Mouse (Mus musculus) midbrain, embryonic 16.5 days (tissue): ENCODE data around the gene Cdh6. TPM values are rescaled to one million over a fixed set of nuclear protein-coding genes. Genes with fewer than 3 reads are reported as not detected.

Experiments used
- ATAC-seq: fragments of 200-750 bp; cut with Nextera tagmentation; 2 replicates; pipeline ENCODE4 v1.8.0; 2017; ENCODE audit warnings: moderate TSS enrichment
- H3K27ac ChIP-seq: fragments of 300-500 bp; sonication (generic); 2 replicates; pipeline ENCODE4 v1.5.1; 2014; ENCODE audit warnings: mild to moderate bottlenecking, low read length, mixed read lengths
- H3K27me3 ChIP-seq: fragments of 300-500 bp; sonication (generic); 2 replicates; pipeline ENCODE4 v1.6.1; 2014; ENCODE audit warnings: low read depth, low read length, mixed read lengths; ENCODE audit not compliant: control insufficient read depth, insufficient read depth
- H3K36me3 ChIP-seq: fragments of 300-500 bp; sonication (generic); 2 replicates; pipeline ENCODE4 v1.6.1; 2014; ENCODE audit warnings: mild to moderate bottlenecking, low read length, moderate library complexity, mixed read lengths; ENCODE audit not compliant: control insufficient read depth, insufficient read depth
- H3K4me1 ChIP-seq: fragments of 300-500 bp; sonication (generic); 2 replicates; pipeline ENCODE4 v1.6.1; 2014; ENCODE audit warnings: mild to moderate bottlenecking, low read length, mixed read lengths; ENCODE audit not compliant: control insufficient read depth, insufficient read depth
- H3K4me2 ChIP-seq: fragments of 300-500 bp; sonication (generic); 2 replicates; pipeline ENCODE4 v1.6.1; 2014; ENCODE audit warnings: mild to moderate bottlenecking, low read length, mixed read lengths
- H3K4me3 ChIP-seq: fragments of 300-500 bp; sonication (generic); 2 replicates; pipeline ENCODE4 v1.5.1; 2014; ENCODE audit warnings: low read depth, mild to moderate bottlenecking, low read length, moderate library complexity, mixed read lengths
- H3K9ac ChIP-seq: fragments of 300-500 bp; sonication (generic); 2 replicates; pipeline ENCODE4 v1.6.1; 2014; ENCODE audit warnings: low read depth, low read length, mixed read lengths
- H3K9me3 ChIP-seq: fragments of 300-500 bp; sonication (generic); replicated peaks from 2 replicates; pipeline ENCODE4 v1.6.1; 2014; ENCODE audit warnings: mild to moderate bottlenecking, low read length, mixed read lengths; ENCODE audit not compliant: control insufficient read depth, poor library complexity, severe bottlenecking
- WGBS: fragments of 180-500 bp; shearing (Covaris S2); extraction: QIAGEN DNeasy Blood & Tissue Kit; methylation state at CpG from one replicate; pipeline ENCODE4 v1.1.7; 2014; 5-methylcytosine and 5-hydroxymethylcytosine counted together
- polyA plus RNA-seq: library from polyadenylated mRNA; unstranded; fragments of >200 nt; fragmentation: Nextera tagmentation; extraction: Ambion mirVana; gene quantifications from 2 replicates; pipeline ENCODE4 v1.2.1, GENCODE M21; 2015

Gene Cdh6
- polyA plus RNA-seq, 1 experiment from 2014 or later: 19.7 TPM

DNA sequence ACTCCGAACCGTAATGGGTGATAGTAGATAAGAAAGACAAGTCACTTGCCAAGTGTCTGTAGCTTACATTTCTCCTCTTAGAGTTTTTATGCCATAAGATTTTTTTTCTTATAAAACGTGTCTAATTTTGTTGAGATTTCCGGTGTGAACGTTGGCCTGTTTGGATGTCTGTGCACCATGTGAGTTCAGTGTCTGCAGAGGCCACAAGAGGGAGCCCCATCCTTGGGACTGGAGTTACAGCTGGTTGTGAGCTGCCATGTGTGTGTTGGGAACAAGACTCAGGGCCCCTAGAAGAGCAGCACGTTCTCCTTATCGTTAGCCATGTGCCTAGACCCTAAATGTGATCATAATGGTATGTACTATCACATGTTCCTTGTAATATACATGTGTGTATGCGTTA is 40.1 kb downstream of the Cdh6 start:
- WGBS: 90% methylated on average over 8 of the region's 8 CpGs
- Histone ChIP-seq H3K9ac (no peak overlapping the region), H3K4me3 (no peak overlapping the region), H3K27ac (no peak overlapping the region), H3K4me1 (peaks cover 6% of the 10 kb centered on the region; the same call in 1 of the 2 replicates), H3K4me2 (no peak overlapping the region), H3K27me3 (no peaks in the 10 kb centered on the region), H3K9me3 (no peaks in the 10 kb centered on the region), H3K36me3 (no peaks in the 10 kb centered on the region)
- ATAC-seq: no peak

- no peak overlapping the region for H3K4me2 ChIP-seq
- no peak for ATAC-seq
- no peaks in the 10 kb centered on the region for H3K27me3 ChIP-seq
- H3K9me3 ChIP-seq: no peaks in the 10 kb centered on the region
- H3K9ac ChIP-seq: no peak overlapping the region
- no peak overlapping the region for H3K4me3 ChIP-seq
- no peaks in the 10 kb centered on the region for H3K36me3 ChIP-seq
- no peak overlapping the region for H3K27ac ChIP-seq
- WGBS: 86% methylated on average over 3 of the region's 3 CpGs
- peaks cover 6% of the 10 kb centered on the region; the same call in 1 of the 2 replicates for H3K4me1 ChIP-seq
These were observed 41.0 kb downstream of the Cdh6 start for GRCm38 (mm10) chr15:13132493-13132892.

DNA sequence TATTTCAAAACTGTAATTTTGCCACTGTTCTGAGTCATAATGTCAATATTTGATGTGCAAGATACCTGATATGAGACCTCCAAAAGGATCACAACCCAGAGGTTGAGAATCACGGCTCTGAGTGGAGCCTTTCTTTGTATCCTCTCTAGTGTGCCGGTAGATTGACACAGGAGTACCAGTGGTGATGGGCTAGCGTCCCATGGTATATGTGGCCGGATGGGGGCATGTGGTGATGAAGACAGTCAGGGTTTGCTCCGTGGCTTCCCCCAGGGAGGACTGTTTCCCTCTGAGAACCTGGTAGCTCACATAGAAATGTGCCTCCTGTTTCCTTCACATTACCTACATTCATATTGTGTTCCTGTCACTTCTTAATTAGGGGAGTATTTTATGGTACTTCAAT is 43.2 kb downstream of the Cdh6 start:
- no peak overlapping the region for H3K27ac ChIP-seq
- no peak for ATAC-seq

DNA sequence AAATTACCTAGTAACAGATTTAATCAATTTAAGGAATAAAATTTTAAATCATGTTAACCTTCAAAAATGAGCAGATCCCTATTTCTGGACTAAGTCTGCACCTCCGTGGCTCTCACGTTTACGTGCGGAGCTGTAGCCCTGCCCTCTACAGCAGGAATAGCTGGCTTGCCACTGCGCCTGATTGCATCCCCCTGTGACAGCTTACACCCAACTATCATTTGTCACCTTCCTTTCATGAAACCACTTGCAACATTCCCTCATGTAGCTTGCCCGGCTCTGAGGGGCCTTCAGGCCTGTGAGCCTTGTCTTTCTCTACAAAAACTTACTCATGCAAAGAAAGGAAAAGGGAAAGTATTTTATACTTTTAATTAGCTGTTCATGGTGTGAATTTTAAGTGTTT is 73.1 kb downstream of the Cdh6 start:
- no peak for ATAC-seq
- no peak overlapping the region for H3K4me2 ChIP-seq
- no peak overlapping the region for H3K9ac ChIP-seq
- no peaks in the 10 kb centered on the region for H3K27me3 ChIP-seq
- 75% methylated on average over 6 of the region's 6 CpGs for WGBS
- H3K27ac ChIP-seq: no peak overlapping the region
- H3K4me3 ChIP-seq: no peak overlapping the region
- no peaks in the 10 kb centered on the region for H3K36me3 ChIP-seq
- H3K4me1 ChIP-seq: peaks cover 2% of the 10 kb centered on the region; the same call in 1 of the 2 replicates
- no peaks in the 10 kb centered on the region for H3K9me3 ChIP-seq

More for the DNA sequence above, 43.2 kb downstream of the Cdh6 start:
- no peaks in the 10 kb centered on the region for H3K9me3 ChIP-seq
- H3K4me2 ChIP-seq: no peak overlapping the region
- 76% methylated on average over 5 of the region's 5 CpGs for WGBS
- no peaks in the 10 kb centered on the region for H3K36me3 ChIP-seq
- no peak overlapping the region for H3K4me3 ChIP-seq
- H3K9ac ChIP-seq: no peak overlapping the region
- no peaks in the 10 kb centered on the region for H3K27me3 ChIP-seq
- H3K4me1 ChIP-seq: peaks cover 4% of the 10 kb centered on the region; the same call in 1 of the 2 replicates

DNA sequence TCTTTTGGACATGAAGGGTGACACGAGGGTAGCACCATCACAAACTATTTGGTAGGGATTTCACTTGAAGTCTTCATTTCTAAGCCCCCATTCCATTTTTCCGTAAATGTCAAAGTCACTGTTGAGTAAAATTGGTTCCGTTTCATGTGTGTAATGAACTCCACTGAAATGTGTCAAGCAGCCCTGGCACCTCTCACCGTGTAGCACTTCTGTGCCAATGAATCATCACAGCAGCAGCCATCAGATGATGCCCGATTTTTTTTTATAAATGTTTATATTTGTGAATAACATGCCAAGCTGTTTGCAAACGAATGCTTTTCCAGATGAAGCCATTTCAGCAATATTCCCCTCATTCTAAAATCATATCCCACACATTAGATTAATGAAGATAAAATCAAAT is 75.6 kb downstream of the Cdh6 start:
- no peak overlapping the region for H3K9ac ChIP-seq
- no peak overlapping the region for H3K27ac ChIP-seq
- no peaks in the 10 kb centered on the region for H3K9me3 ChIP-seq
- no peaks in the 10 kb centered on the region for H3K27me3 ChIP-seq
- no peak for ATAC-seq
- peaks cover 15% of the 10 kb centered on the region for H3K4me1 ChIP-seq
- H3K4me2 ChIP-seq: no peak overlapping the region
- WGBS: 86% methylated on average over 6 of the region's 6 CpGs
- H3K4me3 ChIP-seq: no peak overlapping the region
- no peaks in the 10 kb centered on the region for H3K36me3 ChIP-seq

DNA sequence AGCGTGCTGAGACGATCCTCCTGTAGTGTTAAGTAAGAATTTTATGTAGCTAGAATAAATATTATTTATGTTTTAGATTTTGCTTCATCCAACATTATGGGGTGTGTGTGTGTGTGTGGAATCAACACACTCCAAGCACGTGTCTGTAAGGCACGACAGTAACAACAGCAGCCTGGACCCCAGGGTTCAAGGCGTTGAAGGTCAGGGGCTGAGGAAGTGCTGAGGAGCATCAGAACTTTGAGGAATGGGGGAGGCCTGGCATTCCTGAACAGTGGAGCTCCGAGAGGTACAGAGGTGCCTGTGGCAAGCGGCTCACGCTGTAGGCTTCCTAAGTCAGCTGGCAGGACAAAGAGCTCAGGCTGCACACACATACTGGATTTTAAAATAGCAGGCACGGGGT is 78.1 kb downstream of the Cdh6 start:
- H3K36me3 ChIP-seq: no peaks in the 10 kb centered on the region
- H3K27ac ChIP-seq: no peak overlapping the region
- 53% methylated on average over 9 of the region's 9 CpGs for WGBS
- peaks cover 15% of the 10 kb centered on the region for H3K4me1 ChIP-seq
- H3K4me2 ChIP-seq: no peak overlapping the region
- H3K27me3 ChIP-seq: no peaks in the 10 kb centered on the region
- ATAC-seq: peak; percentile 18; the same call in 1 of the 2 replicates
- no peak overlapping the region for H3K9ac ChIP-seq
- H3K4me3 ChIP-seq: no peak overlapping the region
- no peaks in the 10 kb centered on the region for H3K9me3 ChIP-seq

DNA sequence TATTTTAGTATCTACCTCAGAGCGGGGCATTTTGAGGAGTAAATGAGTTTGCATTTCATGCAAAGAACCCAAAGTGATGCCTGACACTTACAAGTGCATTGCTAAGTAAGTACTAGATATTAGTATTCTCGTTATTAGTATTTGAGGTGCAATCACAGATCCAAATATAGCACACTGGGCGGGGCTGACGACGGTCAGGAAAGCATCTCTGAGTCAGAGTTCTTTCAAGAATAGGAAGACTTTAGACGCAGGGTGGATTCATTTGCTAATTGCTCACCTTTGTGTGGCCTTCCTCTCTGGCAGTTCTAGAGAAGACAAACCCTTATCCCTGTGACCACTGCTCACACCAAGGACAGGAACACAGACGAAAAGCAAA is 78.6 kb downstream of the Cdh6 start:
- H3K9me3 ChIP-seq: no peaks in the 10 kb centered on the region
- H3K4me3 ChIP-seq: no peak overlapping the region
- no peak overlapping the region for H3K4me2 ChIP-seq
- no peak overlapping the region for H3K9ac ChIP-seq
- ATAC-seq: no peak
- WGBS: 58% methylated on average over 7 of the region's 7 CpGs
- H3K27me3 ChIP-seq: no peaks in the 10 kb centered on the region
- no peak overlapping the region for H3K27ac ChIP-seq
- H3K4me1 ChIP-seq: peaks cover 15% of the 10 kb centered on the region
- H3K36me3 ChIP-seq: no peaks in the 10 kb centered on the region

DNA sequence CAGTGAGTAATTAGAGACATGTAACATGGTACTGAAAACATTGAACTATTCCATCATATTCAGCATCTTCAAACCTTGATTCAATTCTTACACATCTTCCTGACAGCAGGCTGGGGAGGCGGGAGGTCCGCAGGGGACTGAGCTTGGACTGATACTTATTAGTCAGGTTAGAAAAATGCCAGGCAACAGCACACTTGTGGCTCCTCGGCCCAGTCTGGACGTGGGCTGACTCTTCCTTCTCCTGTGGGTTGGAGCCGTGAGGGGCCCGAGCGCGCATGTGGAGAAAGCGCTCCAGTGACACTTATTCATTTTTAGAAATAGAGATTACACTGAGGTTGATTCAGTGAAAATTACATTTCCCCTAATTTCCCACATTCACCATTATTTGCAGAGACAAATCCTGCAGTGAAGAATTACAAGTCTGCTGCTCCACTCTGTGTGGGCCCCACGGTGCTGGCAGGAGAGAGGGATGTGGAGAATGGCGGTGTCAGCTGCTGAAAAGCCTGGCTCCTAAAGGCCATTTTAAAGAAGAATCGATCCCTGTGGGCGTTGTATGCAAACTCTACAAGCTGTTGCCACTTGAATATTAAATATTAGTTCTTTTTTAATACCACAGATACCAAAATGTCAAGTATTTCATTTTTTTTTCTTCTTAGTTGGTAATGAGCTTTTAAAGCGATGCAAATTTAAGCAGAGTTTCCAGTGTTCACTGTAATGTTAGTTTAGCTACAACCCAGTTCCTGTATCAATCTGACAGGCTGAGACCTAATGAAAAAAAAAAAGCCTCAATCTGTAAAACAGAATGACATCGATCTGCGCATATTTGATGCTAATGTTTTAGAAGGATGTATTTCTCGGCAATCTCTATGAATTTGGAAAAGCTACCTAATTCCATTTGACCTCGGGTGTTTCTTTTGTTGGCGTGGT is 79.3 kb downstream of the Cdh6 start:
- no peaks in the 10 kb centered on the region for H3K9me3 ChIP-seq
- 42% methylated on average over 19 of the region's 19 CpGs for WGBS
- H3K4me3 ChIP-seq: no peak overlapping the region
- H3K36me3 ChIP-seq: no peaks in the 10 kb centered on the region
- no peak overlapping the region for H3K9ac ChIP-seq
- 0 out of 2 replicates have a peak overlapping the region, but pooled peaks have one; percentile 6 for H3K4me2 ChIP-seq
- peaks cover 15% of the 10 kb centered on the region for H3K4me1 ChIP-seq
- H3K27ac ChIP-seq: peak overlapping the region; percentile 47; the same call in 1 of the 2 replicates
- peak; percentile 67; the same call in 1 of the 2 replicates for ATAC-seq
- no peaks in the 10 kb centered on the region for H3K27me3 ChIP-seq

DNA sequence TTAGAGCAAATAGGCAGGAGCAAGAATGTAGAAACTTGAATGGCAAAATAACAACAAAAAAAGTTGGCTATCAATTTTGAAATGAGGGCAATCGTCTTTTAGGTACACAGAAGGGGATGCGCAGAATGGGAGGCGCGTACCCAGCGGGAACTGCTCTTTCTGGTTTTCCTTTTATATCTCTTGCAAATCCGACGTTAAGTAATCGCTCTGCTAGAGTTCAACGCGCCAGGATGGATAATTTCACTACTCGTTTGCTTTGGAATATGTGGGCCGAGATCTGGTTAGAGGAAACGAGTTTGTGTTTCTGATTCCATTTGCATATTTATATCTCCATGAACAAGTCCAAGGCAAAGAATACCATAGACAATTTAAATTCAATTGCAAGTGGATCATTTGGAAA is 81.4 kb downstream of the Cdh6 start:
- peaks cover 15% of the 10 kb centered on the region for H3K4me1 ChIP-seq
- no peak for ATAC-seq
- H3K36me3 ChIP-seq: no peaks in the 10 kb centered on the region
- H3K4me2 ChIP-seq: no peak overlapping the region
- H3K9ac ChIP-seq: no peak overlapping the region
- 79% methylated on average over 13 of the region's 13 CpGs for WGBS
- no peak overlapping the region for H3K27ac ChIP-seq
- H3K9me3 ChIP-seq: no peaks in the 10 kb centered on the region
- no peaks in the 10 kb centered on the region for H3K27me3 ChIP-seq
- H3K4me3 ChIP-seq: no peak overlapping the region
